Mouse (Mus musculus): ENCODE results near the gene Scrn2. TPM values are rescaled to one million over a fixed set of nuclear protein-coding genes. Genes with fewer than 3 reads are reported as not detected.

Gene Scrn2
- total and polyA plus RNA-seq, 2 experiments from 2014 or later = 12.4 to 24.0 TPM

- 4% methylated on average over 26 of the region's 30 CpGs for WGBS
Measured at GRCm38 (mm10) chr11:96997380-96997956, 32.3 kb upstream of the Scrn2 start.

GRCm38 (mm10) chr11:97003170-97003569 is 26.6 kb upstream of the Scrn2 start:
- DNase-seq (ENCODE audit: low spot score) = no peak
- Histone ChIP-seq H3K4me1 (ENCODE audit: insufficient read depth, low read length) (no peaks in the 10 kb centered on the region), H3K9ac (replicated peaks; ENCODE audit: low read length) (no peak overlapping the region), H3K4me2 (ENCODE audit: low read depth, low read length) (no peak overlapping the region), H3K36me3 (ENCODE audit: insufficient read depth, low read length) (no peaks in the 10 kb centered on the region), H3K4me3 (ENCODE audit: low read length) (no peak overlapping the region), H3K27me3 (ENCODE audit: insufficient read depth, low read length) (peaks cover 7% of the 10 kb centered on the region; the same call in 1 of the 2 replicates), H3K27ac (no peak overlapping the region), H3K9me3 (ENCODE audit: low read length) (no peaks in the 10 kb centered on the region)
- ATAC-seq = no peak
- 35% methylated on average over 5 of the region's 5 CpGs for WGBS
- TF ChIP-seq CTCF (IDR thresholded peaks at IDR 0.05; ENCODE audit: low read depth) = no peak

More at GRCm38 (mm10) chr11:96997380-96997956, 32.3 kb upstream of the Scrn2 start:
- ATAC-seq = peak; percentile 40; the same call in 1 of the 2 replicates
- Histone ChIP-seq H3K27me3 (ENCODE audit: insufficient read depth, low read length) (no peaks in the 10 kb centered on the region), H3K4me1 (ENCODE audit: insufficient read depth, low read length) (no peaks in the 10 kb centered on the region), H3K4me2 (ENCODE audit: low read depth, low read length) (peak overlapping the region; percentile 54), H3K9ac (replicated peaks; ENCODE audit: low read length) (peak overlapping the region; percentile 37), H3K27ac (no peak overlapping the region), H3K9me3 (ENCODE audit: low read length) (no peaks in the 10 kb centered on the region), H3K36me3 (ENCODE audit: insufficient read depth, low read length) (no peaks in the 10 kb centered on the region), H3K4me3 (ENCODE audit: low read length) (peak overlapping the region; percentile 14)
- no peak for DNase-seq (ENCODE audit: low spot score)
- no peak for TF ChIP-seq CTCF (IDR thresholded peaks at IDR 0.05; ENCODE audit: low read depth)

- H3K27ac ChIP-seq = no peak overlapping the region
- DNase-seq (ENCODE audit: low spot score) = no peak
- ATAC-seq = no peak
- H3K9ac ChIP-seq (replicated peaks; ENCODE audit: low read length) = no peak overlapping the region
- 75% methylated on average over 9 of the region's 9 CpGs for WGBS
- no peaks in the 10 kb centered on the region for H3K9me3 ChIP-seq (ENCODE audit: low read length)
- H3K4me2 ChIP-seq (ENCODE audit: low read depth, low read length) = no peak overlapping the region
- TF ChIP-seq CTCF (IDR thresholded peaks at IDR 0.05; ENCODE audit: low read depth) = no peak
- peaks cover 7% of the 10 kb centered on the region; the same call in 1 of the 2 replicates for H3K27me3 ChIP-seq (ENCODE audit: insufficient read depth, low read length)
- H3K4me1 ChIP-seq (ENCODE audit: insufficient read depth, low read length) = no peaks in the 10 kb centered on the region
- H3K36me3 ChIP-seq (ENCODE audit: insufficient read depth, low read length) = no peaks in the 10 kb centered on the region
- H3K4me3 ChIP-seq (ENCODE audit: low read length) = no peak overlapping the region
Measured at GRCm38 (mm10) chr11:97007093-97007794, 22.5 kb upstream of the Scrn2 start.

- ATAC-seq (no peak), DNase-seq (ENCODE audit: low spot score) (no peak)
- no peak overlapping the region for H3K4me3 ChIP-seq (ENCODE audit: low read length)
- no peak for TF ChIP-seq CTCF (IDR thresholded peaks at IDR 0.05; ENCODE audit: low read depth)
- no peak overlapping the region for H3K27ac ChIP-seq
- H3K36me3 ChIP-seq (ENCODE audit: insufficient read depth, low read length) = no peaks in the 10 kb centered on the region
- H3K9me3 ChIP-seq (ENCODE audit: low read length) = no peaks in the 10 kb centered on the region
- peaks cover 8% of the 10 kb centered on the region for H3K27me3 ChIP-seq (ENCODE audit: insufficient read depth, low read length)
- H3K4me2 ChIP-seq (ENCODE audit: low read depth, low read length) = no peak overlapping the region
- WGBS = 61% methylated on average over 8 of the region's 8 CpGs
- no peak overlapping the region for H3K9ac ChIP-seq (replicated peaks; ENCODE audit: low read length)
- no peaks in the 10 kb centered on the region for H3K4me1 ChIP-seq (ENCODE audit: insufficient read depth, low read length)
Measured at GRCm38 (mm10) chr11:97009198-97009790, 20.4 kb upstream of the Scrn2 start.

- Histone ChIP-seq H3K27ac (no peak within 1 kb of the TSS), H3K9me3 (ENCODE audit: low read length) (no peaks in the 10 kb centered on the region), H3K9ac (replicated peaks; ENCODE audit: low read length) (no peak within 1 kb of the TSS), H3K4me2 (ENCODE audit: low read depth, low read length) (no peak within 1 kb of the TSS), H3K4me3 (ENCODE audit: low read length) (no peak within 1 kb of the TSS), H3K36me3 (ENCODE audit: insufficient read depth, low read length) (no peaks in the 10 kb centered on the region), H3K27me3 (ENCODE audit: insufficient read depth, low read length) (peaks cover 25% of the 10 kb centered on the region), H3K4me1 (ENCODE audit: insufficient read depth, low read length) (no peaks in the 10 kb centered on the region)
- TF ChIP-seq CTCF (IDR thresholded peaks at IDR 0.05; ENCODE audit: low read depth) = no peak
- DNase-seq (ENCODE audit: low spot score) (peak; percentile 45), ATAC-seq (peak; percentile 40)
- 23% methylated on average over 8 of the region's 8 CpGs for WGBS
Measured at GRCm38 (mm10) chr11:97013121-97013670, 16.5 kb upstream of the Scrn2 start, which contains the start of gene Sp6. Gene Sp6, plus strand, starts transcription at chr11:97013394.

GRCm38 (mm10) chr11:97017696-97018582 is 11.8 kb upstream of the Scrn2 start:
- ATAC-seq (no peak), DNase-seq (ENCODE audit: low spot score) (no peak)
- Histone ChIP-seq H3K27me3 (ENCODE audit: insufficient read depth, low read length) (peaks cover 64% of the 10 kb centered on the region), H3K36me3 (ENCODE audit: insufficient read depth, low read length) (no peaks in the 10 kb centered on the region), H3K9ac (replicated peaks; ENCODE audit: low read length) (no peak overlapping the region), H3K9me3 (ENCODE audit: low read length) (no peaks in the 10 kb centered on the region), H3K4me2 (ENCODE audit: low read depth, low read length) (peak overlapping the region; percentile 43), H3K4me3 (ENCODE audit: low read length) (peak overlapping the region; percentile 22), H3K27ac (no peak overlapping the region), H3K4me1 (ENCODE audit: insufficient read depth, low read length) (no peaks in the 10 kb centered on the region)
- no peak for TF ChIP-seq CTCF (IDR thresholded peaks at IDR 0.05; ENCODE audit: low read depth)
- WGBS = 2% methylated on average over 36 of the region's 36 CpGs

All from hindbrain, postnatal 0 days (tissue).